Mouse (Mus musculus) lung, postnatal 36 days (tissue): Measurements from ENCODE around the gene Nt5m.

Source experiments
- DNase-seq: peaks from one replicate; pipeline ENCODE4 v3.0.0; 2022; ENCODE audit warnings: mixed read lengths

Nt5m gene

GRCm38 (mm10) chr11:59906521-59907123, 67.4 kb downstream of the Nt5m start:
- no peak for DNase-seq

- DNase-seq = peak; percentile 81
Measured at GRCm38 (mm10) chr11:59908446-59908845, 69.2 kb downstream of the Nt5m start.

GRCm38 (mm10) chr11:59910586-59910985, 71.3 kb downstream of the Nt5m start:
- DNase-seq = no peak

GRCm38 (mm10) chr11:59911523-59911922, 72.3 kb downstream of the Nt5m start:
- DNase-seq = no peak

- DNase-seq = no peak
Measured at GRCm38 (mm10) chr11:59913702-59914101, 74.5 kb downstream of the Nt5m start.

- peak; percentile 57 for DNase-seq
Measured at GRCm38 (mm10) chr11:59918014-59918413, 78.8 kb downstream of the Nt5m start.

GRCm38 (mm10) chr11:59919401-59919800, 80.2 kb downstream of the Nt5m start:
- DNase-seq = no peak

GRCm38 (mm10) chr11:59920331-59920730, 81.1 kb downstream of the Nt5m start:
- no peak for DNase-seq

GRCm38 (mm10) chr11:59921265-59921664, 82.0 kb downstream of the Nt5m start:
- peak; percentile 61 for DNase-seq

- DNase-seq = no peak
Measured at GRCm38 (mm10) chr11:59930031-59930430, 90.8 kb downstream of the Nt5m start.
